Mouse (Mus musculus) forebrain, postnatal 0 days (tissue): ENCODE measurements around the gene Coasy. TPM values are rescaled to one million over a fixed set of nuclear protein-coding genes. Genes with fewer than 3 reads are reported as not detected.

Experiments used
- ATAC-seq: fragments of 200-750 bp; cut with Nextera tagmentation; 2 replicates; pipeline ENCODE4 v1.8.0; 2017; ENCODE audit warnings: mild to moderate bottlenecking, moderate library complexity
- DNase-seq: peaks from one replicate; pipeline ENCODE4 v3.0.0-alpha.2; 2015
- H3K27ac ChIP-seq: fragments of 300-500 bp; sonication (generic); 2 replicates; pipeline ENCODE4 v1.5.1; 2014; ENCODE audit warnings: low read depth, mild to moderate bottlenecking, antibody characterized with exemption, low read length, moderate library complexity, mixed read lengths
- H3K27me3 ChIP-seq: fragments of 300-500 bp; sonication (generic); 2 replicates; pipeline ENCODE4 v1.6.1; 2014; ENCODE audit warnings: mild to moderate bottlenecking, low read length, mixed read lengths; ENCODE audit not compliant: insufficient read depth
- H3K36me3 ChIP-seq: fragments of 300-500 bp; sonication (generic); 2 replicates; pipeline ENCODE4 v1.6.1; 2014; ENCODE audit warnings: mild to moderate bottlenecking, moderate library complexity; ENCODE audit not compliant: insufficient read depth
- H3K4me1 ChIP-seq: fragments of 300-500 bp; sonication (generic); 2 replicates; pipeline ENCODE4 v1.6.1; 2014; ENCODE audit warnings: antibody characterized with exemption; ENCODE audit not compliant: insufficient read depth
- H3K4me2 ChIP-seq: fragments of 300-500 bp; sonication (generic); 2 replicates; pipeline ENCODE4 v1.6.1; 2014; ENCODE audit warnings: low read depth, mild to moderate bottlenecking, moderate library complexity
- H3K4me3 ChIP-seq: fragments of 300-500 bp; sonication (generic); 2 replicates; pipeline ENCODE4 v1.5.1; 2014; ENCODE audit warnings: low read depth, low read length, mixed read lengths
- H3K9ac ChIP-seq: fragments of 300-500 bp; sonication (generic); 2 replicates; pipeline ENCODE4 v1.6.1; 2014; ENCODE audit warnings: mild to moderate bottlenecking
- H3K9me3 ChIP-seq: fragments of 300-500 bp; sonication (generic); 2 replicates; pipeline ENCODE4 v1.6.1; 2016; ENCODE audit warnings: low read length
- CTCF ChIP-seq: sonication (generic); IDR thresholded peaks from 2 replicates; pipeline ENCODE4 v1.5.1; 2016; ENCODE audit warnings: antibody characterized with exemption, control low read depth, low read depth
- WGBS: fragments of 180-500 bp; shearing (Covaris S2); extraction: QIAGEN DNeasy Blood & Tissue Kit; methylation state at CpG from one replicate; pipeline ENCODE4 v1.1.7; 2014; 5-methylcytosine and 5-hydroxymethylcytosine counted together
- polyA plus RNA-seq: library from polyadenylated mRNA; unstranded; fragments of >200 nt; fragmentation: Nextera tagmentation; extraction: Ambion mirVana; gene quantifications from 2 replicates; pipeline ENCODE4 v1.2.1, GENCODE M21; 2015
- total RNA-seq: library from RNA; depleted of rRNA; stranded (reverse); fragments of >200 nt; gene quantifications from 2 replicates; pipeline ENCODE4 v1.2.3, GENCODE M21; 2014; rRNA removed

The Coasy gene
- total RNA-seq (39.3 and 40.7 TPM in 2 replicates), polyA plus RNA-seq (39.8 and 40.2 TPM in 2 replicates)

- Histone ChIP-seq H3K9ac (peak within 1 kb of the TSS; percentile 84), H3K9me3 (no peaks in the 10 kb centered on the region), H3K4me1 (peaks cover 7% of the 10 kb centered on the region), H3K27me3 (peaks cover 38% of the 10 kb centered on the region), H3K36me3 (peaks cover 12% of the 10 kb centered on the region; the same call in 1 of the 2 replicates), H3K4me2 (peak within 1 kb of the TSS; percentile 98), H3K27ac (peak within 1 kb of the TSS; percentile 93), H3K4me3 (peak within 1 kb of the TSS; percentile 56)
- 2% methylated on average over 49 of the region's 51 CpGs for WGBS
- peak; percentile 95 for ATAC-seq
- TF ChIP-seq CTCF = peak; percentile 68
- DNase-seq = peak; percentile 96
These were observed at the start of gene Coasy for GRCm38 (mm10) chr11:101082208-101083082. Gene Coasy, plus strand, starts transcription at chr11:101082565.

GRCm38 (mm10) chr11:101033856-101034500 lies 48.4 kb upstream of the Coasy start:
- Histone ChIP-seq H3K9me3 (no peaks in the 10 kb centered on the region), H3K4me1 (no peaks in the 10 kb centered on the region), H3K4me2 (no peak overlapping the region), H3K27me3 (no peaks in the 10 kb centered on the region), H3K27ac (no peak overlapping the region), H3K4me3 (no peak overlapping the region), H3K9ac (no peak overlapping the region), H3K36me3 (peaks cover 87% of the 10 kb centered on the region)
- WGBS = 93% methylated on average over 17 of the region's 17 CpGs
- DNase-seq (no peak), ATAC-seq (no peak)
- no peak for TF ChIP-seq CTCF

- no peak overlapping the region for H3K9ac ChIP-seq
- no peaks in the 10 kb centered on the region for H3K4me1 ChIP-seq
- 89% methylated on average over 8 of the region's 8 CpGs for WGBS
- no peak overlapping the region for H3K27ac ChIP-seq
- no peak overlapping the region for H3K4me3 ChIP-seq
- ATAC-seq (no peak), DNase-seq (no peak)
- no peak for TF ChIP-seq CTCF
- no peak overlapping the region for H3K4me2 ChIP-seq
- H3K27me3 ChIP-seq = no peaks in the 10 kb centered on the region
- no peaks in the 10 kb centered on the region for H3K9me3 ChIP-seq
- peaks cover 87% of the 10 kb centered on the region for H3K36me3 ChIP-seq
These were observed 47.6 kb upstream of the Coasy start for GRCm38 (mm10) chr11:101034614-101035327.

GRCm38 (mm10) chr11:101035328-101035695 lies 47.1 kb upstream of the Coasy start:
- Histone ChIP-seq H3K36me3 (peaks cover 85% of the 10 kb centered on the region), H3K9ac (no peak overlapping the region), H3K27me3 (no peaks in the 10 kb centered on the region), H3K4me3 (no peak overlapping the region), H3K9me3 (no peaks in the 10 kb centered on the region), H3K4me1 (no peaks in the 10 kb centered on the region), H3K4me2 (no peak overlapping the region), H3K27ac (no peak overlapping the region)
- 90% methylated on average over 4 of the region's 4 CpGs for WGBS
- no peak for ATAC-seq
- DNase-seq = no peak
- no peak for TF ChIP-seq CTCF

GRCm38 (mm10) chr11:101037795-101038194 lies 44.6 kb upstream of the Coasy start:
- no peaks in the 10 kb centered on the region for H3K4me1 ChIP-seq
- DNase-seq = no peak
- H3K27ac ChIP-seq = no peak overlapping the region
- no peaks in the 10 kb centered on the region for H3K27me3 ChIP-seq
- H3K9ac ChIP-seq = no peak overlapping the region
- ATAC-seq = no peak
- H3K36me3 ChIP-seq = peaks cover 87% of the 10 kb centered on the region
- H3K4me3 ChIP-seq = no peak overlapping the region
- H3K4me2 ChIP-seq = no peak overlapping the region
- no peaks in the 10 kb centered on the region for H3K9me3 ChIP-seq
- 82% methylated on average over 10 of the region's 10 CpGs for WGBS
- no peak for TF ChIP-seq CTCF

- no peaks in the 10 kb centered on the region for H3K27me3 ChIP-seq
- ATAC-seq = no peak
- peaks cover 93% of the 10 kb centered on the region for H3K36me3 ChIP-seq
- 92% methylated on average over 4 of the region's 4 CpGs for WGBS
- H3K9ac ChIP-seq = no peak overlapping the region
- no peaks in the 10 kb centered on the region for H3K9me3 ChIP-seq
- no peak overlapping the region for H3K4me3 ChIP-seq
- H3K27ac ChIP-seq = no peak overlapping the region
- no peak overlapping the region for H3K4me2 ChIP-seq
- no peak for DNase-seq
- H3K4me1 ChIP-seq = no peaks in the 10 kb centered on the region
- TF ChIP-seq CTCF = no peak
These were observed 36.5 kb upstream of the Coasy start for GRCm38 (mm10) chr11:101045826-101046225.
